Mouse (Mus musculus) bone marrow, adult 2 months (tissue): ENCODE measurements around the gene Atp4a. TPM values are rescaled to one million over a fixed set of nuclear protein-coding genes. Genes with fewer than 3 reads are reported as not detected.
"Not testable (repeated sequence)": the region's sequence is repeated elsewhere in the genome, so short reads cannot be mapped to it uniquely, and the experiment has no call there.

Experiments used
- H3K27ac ChIP-seq: fragments of 200-500 bp; 2 replicates; pipeline ENCODE4 v1.5.1; 2012; ENCODE audit warnings: low read depth, mild to moderate bottlenecking, control low read depth, inconsistent platforms, low read length; ENCODE audit not compliant: control insufficient read depth, poor library complexity, insufficient read depth
- H3K4me1 ChIP-seq: fragments of 200-500 bp; 2 replicates; pipeline ENCODE4 v1.6.1; 2011; ENCODE audit warnings: low read length; ENCODE audit not compliant: control insufficient read depth, insufficient read depth
- H3K4me3 ChIP-seq: fragments of 200-500 bp; replicated peaks from 2 replicates; pipeline ENCODE3; 2011; ENCODE audit warnings: mild to moderate bottlenecking, low read depth, low read length, control low read depth; ENCODE audit not compliant: control insufficient read depth
- CTCF ChIP-seq: fragments of 200-500 bp; IDR thresholded peaks from 2 replicates; pipeline ENCODE4 v1.5.1; 2011; ENCODE audit warnings: low read length, control low read depth; ENCODE audit not compliant: control insufficient read depth, insufficient read depth
- POLR2A ChIP-seq: fragments of 200-500 bp; IDR thresholded peaks from 2 replicates; pipeline ENCODE4 v1.6.1; 2011; ENCODE audit warnings: low read depth, mild to moderate bottlenecking, control low read depth, low read length, borderline replicate concordance; ENCODE audit not compliant: control insufficient read depth
- whole genome bisulfite sequencing: fragments of 180-500 bp; shearing (Covaris S2); methylation state at CpG from one replicate; pipeline ENCODE4 v1.1.7; 2018; 5-methylcytosine and 5-hydroxymethylcytosine counted together
- polyA plus RNA-seq: library from polyadenylated mRNA; stranded (reverse); fragments of >200 nt; gene quantifications from 2 replicates; pipeline ENCODE4 v1.2.4, GENCODE M21; 2011; ENCODE audit warnings: low replicate concordance; ENCODE audit not compliant: missing spikeins, insufficient read depth, insufficient read length

Atp4a gene
- polyA plus RNA-seq, 1 experiment = 0.95 TPM

DNA sequence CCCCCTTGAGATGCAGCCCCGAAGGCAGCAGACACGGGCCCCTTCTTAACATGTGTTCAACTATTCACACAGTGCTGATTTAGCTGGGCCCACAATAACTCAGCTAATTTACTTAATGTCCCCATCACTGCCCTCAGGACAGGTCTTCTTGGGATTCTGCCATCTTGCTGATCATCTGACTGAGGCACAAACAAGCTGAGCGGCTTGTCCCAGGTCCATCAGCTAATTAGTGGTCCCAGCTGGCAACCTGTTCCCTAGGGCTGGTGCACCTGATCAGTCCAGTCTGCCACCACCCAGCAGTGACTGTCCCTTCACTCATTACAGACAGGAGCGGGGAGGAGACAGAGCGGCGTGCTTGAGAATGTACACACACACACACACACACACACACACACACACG lies 9.3 kb downstream of the Atp4a start:
- Histone ChIP-seq H3K27ac (no peak overlapping the region), H3K4me3 (no peak overlapping the region), H3K4me1 (peaks cover 3% of the 10 kb centered on the region; the same call in 1 of the 2 replicates)
- TF ChIP-seq POLR2A = no peak
- no peak for TF ChIP-seq CTCF
- 88% methylated on average over 7 of the region's 7 CpGs for WGBS

DNA sequence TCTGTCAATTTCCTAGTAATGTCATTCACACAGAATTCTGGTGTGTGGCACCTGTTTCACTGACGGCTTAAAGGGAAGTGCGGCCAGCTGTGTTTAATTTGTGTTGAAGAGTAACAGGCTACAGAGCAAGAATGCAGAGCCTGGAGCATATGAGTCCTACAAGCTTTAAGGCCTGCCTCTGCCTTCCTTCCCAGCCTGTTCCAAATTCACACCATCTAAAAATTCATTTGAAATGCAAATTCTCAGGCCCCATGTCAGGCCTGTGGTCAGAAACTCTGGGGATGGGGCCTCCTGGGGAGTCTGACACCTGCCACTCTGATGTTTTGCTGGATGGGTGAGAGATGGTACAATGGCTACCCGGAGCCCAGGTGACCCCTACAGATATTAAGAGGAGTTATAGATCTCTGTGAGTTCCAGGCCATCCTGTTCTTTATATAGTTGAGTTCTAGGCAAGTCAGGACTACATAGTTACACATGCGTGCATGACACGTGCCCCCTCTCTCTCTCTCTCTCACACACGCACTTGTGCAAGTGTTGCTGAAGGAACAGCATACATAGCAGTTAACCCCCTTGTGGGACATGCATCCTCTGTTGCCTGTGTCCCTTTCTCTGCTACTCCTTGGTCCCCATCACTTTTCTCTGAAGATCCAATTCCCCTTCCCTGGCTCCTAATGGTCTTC lies 11.4 kb downstream of the Atp4a start:
- TF ChIP-seq POLR2A = no peak
- no peak for TF ChIP-seq CTCF
- 53% methylated on average over 6 of the region's 6 CpGs for whole genome bisulfite sequencing

GRCm38 (mm10) chr7:30728214-30728613 lies 16.2 kb downstream of the Atp4a start:
- no peak overlapping the region for H3K27ac ChIP-seq
- no peak for TF ChIP-seq CTCF
- WGBS = 78% methylated on average over 6 of the region's 6 CpGs
- no peaks in the 10 kb centered on the region; the same call in 1 of the 2 replicates for H3K4me1 ChIP-seq
- no peak overlapping the region for H3K4me3 ChIP-seq

More for the DNA sequence above, 11.4 kb downstream of the Atp4a start:
- Histone ChIP-seq H3K4me3 (no peak overlapping the region), H3K27ac (no peak overlapping the region), H3K4me1 (peaks cover 2% of the 10 kb centered on the region; the same call in 1 of the 2 replicates)

DNA sequence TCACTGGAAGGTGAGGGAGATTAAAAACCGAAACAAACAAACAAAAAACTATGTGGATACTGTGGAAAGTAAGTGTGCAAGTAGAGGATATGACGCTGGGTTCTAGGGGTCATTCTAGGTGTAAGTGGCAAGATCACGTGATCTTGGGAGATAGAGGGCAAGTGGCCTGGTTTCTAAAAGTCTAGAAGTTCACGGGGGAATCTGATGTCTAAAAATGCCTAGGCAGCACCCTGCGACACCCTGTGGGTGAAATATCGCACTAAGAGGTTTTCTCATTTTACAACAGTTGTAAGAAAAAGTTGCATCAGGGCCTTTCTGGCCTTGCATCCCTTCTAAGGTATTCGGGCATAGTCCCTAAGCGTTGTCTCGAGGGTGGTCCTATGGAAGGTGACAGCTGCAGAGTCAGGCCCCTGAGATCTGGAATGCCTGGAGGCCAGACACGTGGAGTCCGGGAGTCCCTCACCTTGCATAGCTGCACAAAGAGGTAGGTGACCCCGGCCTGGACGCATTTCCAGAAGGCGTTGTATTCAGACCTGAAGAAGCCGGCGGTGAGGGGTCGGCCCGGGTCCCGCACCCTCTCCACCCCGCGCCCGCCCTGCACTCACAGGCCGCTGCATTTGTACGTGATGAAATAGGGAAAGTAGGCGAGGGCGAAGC lies 16.9 kb downstream of the Atp4a start:
- Histone ChIP-seq H3K4me1 (no peaks in the 10 kb centered on the region; the same call in 1 of the 2 replicates), H3K4me3 (peak overlapping the region; percentile 84), H3K27ac (peak overlapping the region; percentile 71; the same call in 1 of the 2 replicates)
- TF ChIP-seq POLR2A (no peak), CTCF (no peak)
- WGBS = 5% methylated on average over 26 of the region's 26 CpGs

DNA sequence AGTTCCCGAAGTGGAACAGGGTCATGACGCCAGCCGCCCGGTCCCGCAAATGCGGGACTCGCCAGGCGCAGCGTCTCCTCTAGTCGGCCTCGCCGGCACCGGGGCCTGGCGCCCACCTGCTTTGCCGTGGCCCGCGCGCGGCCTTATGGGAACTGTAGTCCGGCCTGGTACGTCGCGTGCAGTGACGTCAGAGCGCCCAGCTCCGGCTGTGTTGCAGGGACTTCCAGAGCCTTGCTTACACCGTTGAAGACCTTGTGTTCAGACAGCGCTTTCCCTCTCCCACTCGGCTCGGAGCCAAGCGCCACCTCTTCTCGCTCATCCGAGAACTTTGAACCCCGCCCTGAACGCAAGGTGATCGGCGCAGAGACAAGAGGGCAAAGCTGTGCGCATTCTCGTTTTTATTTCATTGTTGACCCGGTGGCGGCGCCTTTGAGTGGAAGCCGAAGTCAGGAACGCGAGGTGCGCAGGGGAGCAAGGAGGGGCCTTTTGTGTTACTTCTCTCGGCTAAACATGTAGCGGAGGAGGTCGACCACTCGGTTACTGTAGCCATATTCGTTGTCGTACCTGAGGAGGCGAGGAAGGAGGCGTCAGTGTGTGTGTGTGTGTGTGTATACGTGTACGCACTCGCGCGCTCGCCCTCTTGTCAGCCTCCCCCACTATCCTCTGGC lies 17.5 kb downstream of the Atp4a start, which contains the start of gene Tmem147:
Gene Tmem147 (minus strand): TSS at position 145 of the 668 bp plus-strand sequence.
- Histone ChIP-seq H3K4me1 (no peaks in the 10 kb centered on the region; the same call in 1 of the 2 replicates), H3K4me3 (peak within 1 kb of the TSS; percentile 84), H3K27ac (peak within 1 kb of the TSS; percentile 71)
- WGBS = under 1% methylated on average over 60 of the region's 60 CpGs
- TF ChIP-seq POLR2A (peak; percentile 61; the same call in 1 of the 2 replicates), CTCF (peak; percentile 8; the same call in 1 of the 2 replicates)

- not testable (repeated sequence) for H3K4me1 ChIP-seq
- Histone ChIP-seq H3K4me3 (peak overlapping the region; percentile 84), H3K27ac (peak overlapping the region; percentile 71)
- WGBS = 26% methylated on average over 15 of the region's 22 CpGs
Observed at GRCm38 (mm10) chr7:30730064-30730722, 18.2 kb downstream of the Atp4a start.

DNA sequence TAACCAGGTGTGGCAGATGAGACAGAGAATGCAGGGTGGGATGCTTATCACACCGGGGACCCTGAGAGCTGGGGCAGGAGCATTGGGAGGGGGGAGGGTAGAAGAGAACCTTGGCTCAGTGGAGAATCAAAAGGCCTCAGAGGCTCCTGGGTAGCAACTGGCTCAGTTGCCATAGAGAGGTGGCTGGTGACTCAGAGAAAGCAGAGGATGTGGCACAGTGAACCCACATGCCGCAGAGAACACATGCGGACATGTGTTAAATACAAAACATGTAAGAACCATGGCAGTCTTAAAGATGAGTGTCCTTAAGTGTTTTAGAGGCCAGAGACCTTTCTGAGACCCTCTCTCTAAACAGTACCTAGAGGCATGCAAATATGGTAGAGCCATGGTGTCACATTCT lies 24.2 kb downstream of the Atp4a start:
- H3K4me1 ChIP-seq = no peaks in the 10 kb centered on the region; the same call in 1 of the 2 replicates
- TF ChIP-seq POLR2A (no peak), CTCF (no peak)
- H3K4me3 ChIP-seq = no peak overlapping the region
- H3K27ac ChIP-seq = no peak overlapping the region
- WGBS = 91% methylated on average over 3 of the region's 3 CpGs

GRCm38 (mm10) chr7:30742570-30742969 lies 30.6 kb downstream of the Atp4a start:
- H3K4me1 ChIP-seq, H3K4me3 ChIP-seq: not testable (repeated sequence)
- 6% methylated on average over 2 of the region's 2 CpGs for WGBS
- H3K27ac ChIP-seq = peak overlapping the region; percentile 50

- H3K4me1 ChIP-seq, H3K4me3 ChIP-seq: not testable (repeated sequence)
- WGBS = 75% methylated on average over 1 of the region's 4 CpGs
- H3K27ac ChIP-seq = peak within 1 kb of the TSS; percentile 50
Observed at GRCm38 (mm10) chr7:30743617-30744016, 31.6 kb downstream of the Atp4a start, which contains the start of gene Gapdhs. Gene Gapdhs, minus strand, starts transcription at chr7:30743681.
